Mouse (Mus musculus) T-helper 2 cell (primary cell): ENCODE measurements around the gene Abcd3.

ENCODE experiments used
- in situ Hi-C: fragments of 300-600 bp; cut with MboI, MseI; formaldehyde crosslinking; loops from one replicate; pipeline ENCODE4 v1.15.1; 2025; ENCODE audit warnings: high pct_unique_total_duplicates

The Abcd3 gene

GRCm38 (mm10) chr3:121714461-121714860, 100.6 kb downstream of the Abcd3 start:
- in situ Hi-C loops: no loop called here

- in situ Hi-C loops: no loop called here
Measured at GRCm38 (mm10) chr3:121713816-121714215, 101.3 kb downstream of the Abcd3 start.

- in situ Hi-C loops: no loop called here
Measured at GRCm38 (mm10) chr3:121713151-121713701, 101.9 kb downstream of the Abcd3 start.

- in situ Hi-C loops: no loop called here
Measured at GRCm38 (mm10) chr3:121712222-121712621, 102.9 kb downstream of the Abcd3 start.

- in situ Hi-C loops: no loop called here
Measured at GRCm38 (mm10) chr3:121710894-121711531, 104.1 kb downstream of the Abcd3 start.
